Mouse (Mus musculus) liver, embryonic 14.5 days (tissue): ENCODE data around the gene Ccdc126.

Source experiments
- CTCF ChIP-seq: IDR thresholded peaks from 2 replicates; pipeline ENCODE4 v1.5.1; 2016; ENCODE audit warnings: antibody characterized with exemption, low read depth, control low read depth
- EP300 ChIP-seq: IDR thresholded peaks from 2 replicates; pipeline ENCODE4 v1.6.1; 2016; ENCODE audit warnings: antibody characterized with exemption, low read depth

DNA sequence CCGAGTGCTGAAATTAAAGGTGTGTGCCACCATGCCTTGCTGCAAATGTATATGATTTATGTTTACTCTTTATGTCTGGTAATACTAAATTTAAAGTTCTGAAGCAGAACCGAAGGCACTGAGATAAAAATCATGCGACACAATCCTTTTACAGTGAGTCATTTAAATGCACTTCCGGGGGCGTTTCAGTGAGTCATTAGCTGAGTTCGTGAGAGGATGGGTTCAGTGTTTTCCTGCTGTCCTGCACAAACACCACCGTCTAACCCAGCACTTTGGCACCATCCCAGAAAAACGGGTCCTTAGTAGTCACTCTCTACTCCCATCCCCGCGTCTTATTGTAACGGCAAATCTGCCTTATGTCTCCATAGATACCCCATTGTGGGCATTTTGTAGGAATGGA is 49.2 kb upstream of the Ccdc126 start:
- TF ChIP-seq CTCF (no peak), EP300 (no peak)
